Mouse (Mus musculus) liver, embryonic 16.5 days (tissue): ENCODE measurements around the gene Vta1. TPM values are rescaled to one million over a fixed set of nuclear protein-coding genes. Genes with fewer than 3 reads are reported as not detected.

ENCODE experiments used
- ATAC-seq: fragments of 200-750 bp; cut with Nextera tagmentation; 2 replicates; pipeline ENCODE4 v1.8.0; 2017; ENCODE audit warnings: low read depth, mild to moderate bottlenecking, moderate number of reproducible peaks, moderate library complexity
- H3K27ac ChIP-seq: fragments of 300-500 bp; sonication (generic); 2 replicates; pipeline ENCODE4 v1.5.1; 2014; ENCODE audit warnings: mild to moderate bottlenecking, low read length
- H3K27me3 ChIP-seq: fragments of 300-500 bp; sonication (generic); 2 replicates; pipeline ENCODE4 v1.6.1; 2014; ENCODE audit warnings: low read depth, low read length, mixed read lengths; ENCODE audit not compliant: control insufficient read depth, insufficient read depth
- H3K36me3 ChIP-seq: fragments of 300-500 bp; sonication (generic); 2 replicates; pipeline ENCODE4 v1.6.1; 2014; ENCODE audit warnings: mild to moderate bottlenecking; ENCODE audit not compliant: control insufficient read depth, insufficient read depth
- H3K4me1 ChIP-seq: fragments of 300-500 bp; sonication (generic); 2 replicates; pipeline ENCODE4 v1.6.1; 2014; ENCODE audit warnings: low read depth, low read length, mixed read lengths; ENCODE audit not compliant: control insufficient read depth
- H3K4me2 ChIP-seq: fragments of 300-500 bp; sonication (generic); 2 replicates; pipeline ENCODE4 v1.6.1; 2014; ENCODE audit warnings: low read depth, low read length, mixed read lengths
- H3K4me3 ChIP-seq: fragments of 300-500 bp; sonication (generic); 2 replicates; pipeline ENCODE4 v1.5.1; 2014; ENCODE audit warnings: low read depth, mild to moderate bottlenecking, low read length
- H3K9ac ChIP-seq: fragments of 300-500 bp; sonication (generic); 2 replicates; pipeline ENCODE4 v1.6.1; 2014; ENCODE audit warnings: low read depth, low read length
- H3K9me3 ChIP-seq: fragments of 300-500 bp; sonication (generic); replicated peaks from 2 replicates; pipeline ENCODE4 v1.6.1; 2016; ENCODE audit warnings: low read length; ENCODE audit not compliant: control insufficient read depth
- WGBS: fragments of 180-500 bp; shearing (Covaris S2); extraction: QIAGEN DNeasy Blood & Tissue Kit; methylation state at CpG from one replicate; pipeline ENCODE4 v1.1.7; 2014; ENCODE audit not compliant: insufficient replicate concordance; 5-methylcytosine and 5-hydroxymethylcytosine counted together
- polyA plus RNA-seq: library from polyadenylated mRNA; unstranded; fragments of >200 nt; fragmentation: Nextera tagmentation; extraction: Ambion mirVana; gene quantifications from 2 replicates; pipeline ENCODE4 v1.2.1, GENCODE M21; 2015

Vta1 gene
- polyA plus RNA-seq, 1 experiment from 2014 or later: 33.6 TPM

GRCm38 (mm10) chr10:14685663-14686062, 19.7 kb downstream of the Vta1 start:
- H3K36me3 ChIP-seq: peaks cover 6% of the 10 kb centered on the region; the same call in 1 of the 2 replicates
- WGBS: 83% methylated on average over 1 of the region's 1 CpGs
- H3K4me1 ChIP-seq: peaks cover 4% of the 10 kb centered on the region; the same call in 1 of the 2 replicates
- H3K27ac ChIP-seq: no peak overlapping the region
- no peaks in the 10 kb centered on the region for H3K9me3 ChIP-seq
- no peak overlapping the region for H3K4me2 ChIP-seq
- ATAC-seq: no peak
- H3K27me3 ChIP-seq: no peaks in the 10 kb centered on the region
- no peak overlapping the region for H3K4me3 ChIP-seq
- no peak overlapping the region for H3K9ac ChIP-seq

DNA sequence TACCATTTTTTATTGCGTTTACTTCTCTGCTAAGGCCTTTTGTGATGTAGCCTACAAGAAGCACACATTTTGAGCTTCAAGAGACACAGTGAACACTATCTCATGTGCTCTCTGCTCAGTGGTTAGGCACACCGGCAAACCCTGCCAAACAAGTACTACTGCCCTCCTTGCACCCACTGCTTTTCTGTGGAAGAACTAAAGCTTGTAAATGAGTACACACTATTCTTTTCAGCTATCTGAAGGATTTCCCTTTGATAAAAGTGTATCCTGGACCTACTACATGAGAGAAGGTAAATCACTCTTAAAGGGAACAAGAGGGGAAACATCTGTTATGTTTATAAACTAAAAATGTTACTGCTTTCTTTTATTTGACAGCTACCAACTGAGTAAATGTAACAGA, 39.2 kb downstream of the Vta1 start:
- Histone ChIP-seq H3K27ac (no peak overlapping the region), H3K4me1 (no peaks in the 10 kb centered on the region), H3K4me2 (no peak overlapping the region), H3K4me3 (no peak overlapping the region), H3K9ac (no peak overlapping the region), H3K9me3 (no peaks in the 10 kb centered on the region), H3K27me3 (no peaks in the 10 kb centered on the region), H3K36me3 (no peaks in the 10 kb centered on the region; the same call in 1 of the 2 replicates)
- no peak for ATAC-seq
- 71% methylated on average over 2 of the region's 2 CpGs for WGBS

DNA sequence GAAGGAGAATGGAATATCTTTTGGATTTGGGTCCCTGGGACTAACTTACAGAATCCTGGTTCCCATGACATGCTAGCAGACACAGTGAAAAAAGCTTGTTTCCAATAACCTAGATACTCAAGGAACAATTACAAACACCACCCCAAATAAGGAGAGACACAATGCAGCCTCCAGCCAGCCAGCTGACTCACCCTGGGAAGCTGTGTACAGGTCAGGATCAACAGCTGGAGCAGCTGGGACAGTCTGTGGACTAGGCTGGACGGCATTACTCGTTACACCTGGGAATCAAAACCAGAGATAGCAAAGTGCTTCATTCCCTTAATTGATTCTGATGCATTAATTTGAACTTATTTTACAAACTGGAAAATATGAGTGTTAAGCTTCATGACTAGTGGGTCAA, 44.5 kb downstream of the Vta1 start:
- Histone ChIP-seq H3K9ac (no peak overlapping the region), H3K27me3 (no peaks in the 10 kb centered on the region), H3K27ac (no peak overlapping the region), H3K4me3 (no peak overlapping the region), H3K4me1 (no peaks in the 10 kb centered on the region), H3K36me3 (no peaks in the 10 kb centered on the region), H3K4me2 (no peak overlapping the region), H3K9me3 (no peaks in the 10 kb centered on the region)
- 80% methylated on average over 2 of the region's 2 CpGs for WGBS
- ATAC-seq: no peak

- Histone ChIP-seq H3K9ac (no peak overlapping the region), H3K4me1 (no peaks in the 10 kb centered on the region), H3K4me2 (no peak overlapping the region), H3K4me3 (no peak overlapping the region), H3K36me3 (no peaks in the 10 kb centered on the region), H3K27ac (no peak overlapping the region), H3K27me3 (no peaks in the 10 kb centered on the region), H3K9me3 (no peaks in the 10 kb centered on the region)
- no peak for ATAC-seq
- 55% methylated on average over 1 of the region's 1 CpGs for WGBS
Measured at GRCm38 (mm10) chr10:14639635-14640034, 65.7 kb downstream of the Vta1 start.

DNA sequence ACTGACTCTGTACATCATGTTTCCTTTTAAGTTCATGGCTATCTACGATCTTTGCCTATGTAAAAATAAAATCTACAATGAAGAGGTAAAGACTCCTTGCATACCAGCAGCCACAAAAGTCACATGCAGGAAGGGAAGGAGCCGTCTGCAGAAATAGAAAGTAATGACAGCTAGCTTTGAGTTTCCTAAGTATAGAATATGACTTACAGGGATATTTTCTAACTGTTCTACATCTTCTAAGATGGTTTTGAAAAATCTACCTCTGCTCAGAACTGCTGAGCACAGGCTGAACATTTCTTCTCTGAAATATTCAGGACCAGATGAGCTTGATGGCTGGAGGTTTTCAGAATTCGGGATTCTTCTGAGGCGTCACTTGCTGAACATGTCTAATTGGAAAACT, 66.3 kb downstream of the Vta1 start:
- H3K4me2 ChIP-seq: no peak overlapping the region
- no peaks in the 10 kb centered on the region for H3K4me1 ChIP-seq
- no peak overlapping the region for H3K27ac ChIP-seq
- ATAC-seq: no peak
- no peak overlapping the region for H3K4me3 ChIP-seq
- no peaks in the 10 kb centered on the region for H3K27me3 ChIP-seq
- WGBS: 55% methylated on average over 4 of the region's 4 CpGs
- H3K9me3 ChIP-seq: no peaks in the 10 kb centered on the region
- H3K9ac ChIP-seq: no peak overlapping the region
- no peaks in the 10 kb centered on the region for H3K36me3 ChIP-seq

GRCm38 (mm10) chr10:14625706-14626105, 79.7 kb downstream of the Vta1 start:
- H3K4me2 ChIP-seq: no peak overlapping the region
- no peaks in the 10 kb centered on the region for H3K9me3 ChIP-seq
- H3K27ac ChIP-seq: no peak overlapping the region
- no peak for ATAC-seq
- 70% methylated on average over 1 of the region's 1 CpGs for WGBS
- no peaks in the 10 kb centered on the region for H3K36me3 ChIP-seq
- H3K9ac ChIP-seq: no peak overlapping the region
- no peak overlapping the region for H3K4me3 ChIP-seq
- H3K27me3 ChIP-seq: no peaks in the 10 kb centered on the region
- no peaks in the 10 kb centered on the region for H3K4me1 ChIP-seq

DNA sequence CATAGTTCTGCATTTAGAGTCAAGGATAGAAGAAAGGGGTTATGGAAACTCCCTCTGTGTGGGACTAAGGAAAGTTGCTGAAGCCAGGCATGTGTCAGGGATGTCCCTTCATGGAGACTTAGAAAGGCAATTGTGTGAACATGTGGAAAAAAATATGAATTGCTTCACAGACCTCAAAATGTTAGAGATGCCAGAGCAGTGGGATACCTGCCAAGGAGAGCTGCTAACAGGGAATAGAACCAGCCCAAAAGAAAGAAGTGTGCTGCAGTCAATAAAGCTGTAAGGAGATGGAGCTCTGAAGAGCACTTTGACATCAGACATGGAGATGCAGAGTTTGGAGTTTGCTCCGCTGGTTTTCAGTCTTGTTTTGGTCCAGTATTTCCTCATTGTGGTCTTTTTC, 86.2 kb downstream of the Vta1 start:
- H3K4me3 ChIP-seq: no peak overlapping the region
- H3K36me3 ChIP-seq: no peaks in the 10 kb centered on the region
- no peaks in the 10 kb centered on the region for H3K27me3 ChIP-seq
- H3K9me3 ChIP-seq: no peaks in the 10 kb centered on the region
- H3K4me2 ChIP-seq: no peak overlapping the region
- no peak overlapping the region for H3K9ac ChIP-seq
- H3K27ac ChIP-seq: no peak overlapping the region
- WGBS: 61% methylated on average over 1 of the region's 1 CpGs
- no peak for ATAC-seq
- no peaks in the 10 kb centered on the region for H3K4me1 ChIP-seq

- no peak overlapping the region for H3K9ac ChIP-seq
- no peak for ATAC-seq
- H3K27me3 ChIP-seq: no peaks in the 10 kb centered on the region
- 75% methylated on average over 1 of the region's 1 CpGs for whole genome bisulfite sequencing
- no peaks in the 10 kb centered on the region for H3K4me1 ChIP-seq
- H3K36me3 ChIP-seq: no peaks in the 10 kb centered on the region
- H3K4me3 ChIP-seq: no peak overlapping the region
- H3K9me3 ChIP-seq: no peaks in the 10 kb centered on the region
- no peak overlapping the region for H3K27ac ChIP-seq
- no peak overlapping the region for H3K4me2 ChIP-seq
Measured at GRCm38 (mm10) chr10:14618301-14618700, 87.1 kb downstream of the Vta1 start.

- H3K4me1 ChIP-seq: no peaks in the 10 kb centered on the region
- no peaks in the 10 kb centered on the region for H3K27me3 ChIP-seq
- no peak for ATAC-seq
- H3K4me2 ChIP-seq: no peak overlapping the region
- H3K36me3 ChIP-seq: no peaks in the 10 kb centered on the region
- H3K27ac ChIP-seq: no peak overlapping the region
- no peaks in the 10 kb centered on the region for H3K9me3 ChIP-seq
- H3K9ac ChIP-seq: no peak overlapping the region
- H3K4me3 ChIP-seq: no peak overlapping the region
Measured at GRCm38 (mm10) chr10:14615441-14615840, 89.9 kb downstream of the Vta1 start.

DNA sequence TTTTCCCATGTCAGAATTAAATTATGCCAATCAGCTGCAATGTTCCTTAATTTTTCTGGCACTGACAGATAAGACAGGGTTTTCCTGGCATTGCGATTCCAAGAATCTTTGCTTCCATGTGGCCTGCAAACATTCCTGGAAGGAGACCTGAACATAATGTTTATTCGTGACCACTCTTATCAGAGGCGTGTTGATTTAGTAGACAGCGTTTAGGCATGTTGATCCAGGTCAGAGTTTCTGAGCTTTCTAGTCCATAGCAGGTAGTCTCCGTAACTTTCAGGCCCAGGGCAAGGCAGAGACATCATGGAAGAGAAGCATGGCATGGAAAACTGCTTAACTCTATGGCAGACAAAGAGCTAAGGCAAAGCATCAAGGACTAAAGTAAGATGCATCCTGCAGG, 97.8 kb downstream of the Vta1 start:
- Histone ChIP-seq H3K9me3 (no peaks in the 10 kb centered on the region), H3K9ac (no peak overlapping the region), H3K27me3 (no peaks in the 10 kb centered on the region), H3K36me3 (no peaks in the 10 kb centered on the region), H3K27ac (no peak overlapping the region), H3K4me3 (no peak overlapping the region), H3K4me1 (no peaks in the 10 kb centered on the region), H3K4me2 (no peak overlapping the region)
- no peak for ATAC-seq
- WGBS: 57% methylated on average over 5 of the region's 5 CpGs
